Mouse (Mus musculus): Measurements from ENCODE around the gene Nxph3. TPM values are rescaled to one million over a fixed set of nuclear protein-coding genes. Genes with fewer than 3 reads are reported as not detected.

Nxph3 gene
- total RNA-seq (2014; rRNA removed) (35.7 and 45.8 TPM in 2 replicates), polyA plus RNA-seq (2015; fragmentation: Nextera tagmentation; extraction: Ambion mirVana) (9.5 and 12.9 TPM in 2 replicates)

DNA sequence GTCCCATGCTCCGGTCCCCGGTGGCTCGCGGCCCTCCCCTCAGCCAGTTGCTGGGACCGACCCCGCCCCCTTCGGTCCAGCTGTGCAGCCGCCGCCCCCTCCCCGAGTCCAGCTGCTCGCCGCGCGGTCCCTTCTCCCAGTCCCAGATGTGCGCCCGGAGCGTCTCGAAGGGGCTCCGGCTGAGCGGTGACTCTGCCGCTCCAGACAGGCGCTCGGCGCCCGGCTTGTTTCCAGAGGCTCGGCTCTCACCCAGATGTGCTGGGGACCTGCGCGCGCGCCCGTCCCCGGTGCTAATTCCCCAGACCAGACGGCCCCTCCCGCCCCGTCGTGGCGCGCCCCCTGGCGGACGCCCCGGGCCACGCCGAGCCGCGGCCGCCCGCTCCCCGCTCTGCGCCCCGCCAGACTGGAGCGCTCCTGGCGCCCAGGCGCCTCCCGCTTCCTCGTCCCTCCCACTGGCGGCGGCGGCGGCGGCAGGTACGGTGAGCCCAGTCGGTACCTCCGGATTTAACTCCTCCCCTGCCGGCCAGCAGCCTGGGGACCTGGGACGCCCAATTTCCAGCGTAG lies at the start of gene Nxph3:
Nxph3 (minus strand) TSS at position 273 of the 564 bp plus-strand sequence.
- TF ChIP-seq CTCF (IDR thresholded peaks at IDR 0.05; ENCODE audit: low read depth), result peak; percentile 41
- Histone ChIP-seq H3K27ac (ENCODE audit: low read depth, low read length) (peak within 1 kb of the TSS; percentile 45), H3K9ac (peak within 1 kb of the TSS; percentile 62), H3K27me3 (ENCODE audit: insufficient read depth, low read length) (peaks cover 20% of the 10 kb centered on the region), H3K9me3 (ENCODE audit: low read length) (no peaks in the 10 kb centered on the region), H3K4me3 (ENCODE audit: low read depth, low read length) (peak within 1 kb of the TSS; percentile 49), H3K36me3 (ENCODE audit: insufficient read depth) (no peaks in the 10 kb centered on the region), H3K4me1 (ENCODE audit: insufficient read depth) (peaks cover 5% of the 10 kb centered on the region; the same call in 1 of the 2 replicates), H3K4me2 (ENCODE audit: low read depth) (peak within 1 kb of the TSS; percentile 91)
- DNase-seq (peak; percentile 62), ATAC-seq (peak; percentile 53)
- 1% methylated on average over 62 of the region's 66 CpGs for WGBS

DNA sequence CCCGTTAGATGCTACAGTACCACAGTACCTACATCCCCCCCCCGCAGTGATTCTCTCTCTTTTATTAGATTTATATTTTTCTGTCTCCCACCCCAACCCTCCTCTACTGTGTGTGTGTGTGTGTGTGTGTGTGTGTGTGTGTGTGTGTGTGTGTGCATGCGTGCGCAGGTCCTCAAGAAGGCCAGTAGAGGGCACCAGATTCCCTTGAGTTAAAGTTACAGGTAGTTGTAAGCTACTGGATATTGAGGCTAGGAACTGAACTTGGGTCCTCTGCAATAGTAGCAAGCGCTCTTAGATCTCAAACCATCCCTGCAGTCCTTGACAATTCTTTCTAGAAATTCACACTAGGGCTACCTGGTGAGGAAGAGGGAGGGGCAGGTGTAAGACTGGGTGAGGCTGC lies 49.5 kb upstream of the Nxph3 start:
- H3K27ac ChIP-seq (ENCODE audit: low read depth, low read length), result no peak overlapping the region
- H3K27me3 ChIP-seq (ENCODE audit: insufficient read depth, low read length), result no peaks in the 10 kb centered on the region
- TF ChIP-seq CTCF (IDR thresholded peaks at IDR 0.05; ENCODE audit: low read depth), result no peak
- no peaks in the 10 kb centered on the region for H3K9me3 ChIP-seq (ENCODE audit: low read length)
- no peaks in the 10 kb centered on the region for H3K4me1 ChIP-seq (ENCODE audit: insufficient read depth)
- H3K9ac ChIP-seq, result no peak overlapping the region
- ATAC-seq (no peak), DNase-seq (no peak)
- no peaks in the 10 kb centered on the region for H3K36me3 ChIP-seq (ENCODE audit: insufficient read depth)
- WGBS, result 100% methylated on average over 5 of the region's 5 CpGs
- H3K4me2 ChIP-seq (ENCODE audit: low read depth), result no peak overlapping the region
- no peak overlapping the region for H3K4me3 ChIP-seq (ENCODE audit: low read depth, low read length)

DNA sequence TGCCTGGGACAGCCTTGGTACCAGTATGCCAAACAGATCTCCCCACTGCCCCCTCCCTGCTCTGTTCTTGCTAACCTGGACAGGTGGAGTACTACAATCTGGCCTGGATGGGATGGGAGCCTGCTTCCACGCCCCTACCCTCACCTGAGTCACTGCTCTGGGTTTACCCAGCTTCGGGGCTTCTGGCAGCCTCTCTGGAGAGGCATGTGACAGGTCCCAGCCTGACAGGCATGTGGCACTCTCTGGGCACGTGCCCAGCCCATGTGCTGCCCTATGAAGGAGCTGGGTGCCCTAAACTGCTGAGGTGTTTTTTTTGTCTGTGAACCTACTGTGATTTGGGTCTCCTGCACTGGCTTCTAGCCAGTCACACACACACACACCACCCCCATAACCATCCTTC lies 46.4 kb upstream of the Nxph3 start:
- WGBS, result 51% methylated on average over 3 of the region's 3 CpGs
- no peak overlapping the region for H3K4me3 ChIP-seq (ENCODE audit: low read depth, low read length)
- no peaks in the 10 kb centered on the region for H3K36me3 ChIP-seq (ENCODE audit: insufficient read depth)
- DNase-seq (no peak), ATAC-seq (no peak)
- no peaks in the 10 kb centered on the region for H3K27me3 ChIP-seq (ENCODE audit: insufficient read depth, low read length)
- H3K4me2 ChIP-seq (ENCODE audit: low read depth), result no peak overlapping the region
- no peak overlapping the region for H3K27ac ChIP-seq (ENCODE audit: low read depth, low read length)
- no peak overlapping the region for H3K9ac ChIP-seq
- no peaks in the 10 kb centered on the region for H3K9me3 ChIP-seq (ENCODE audit: low read length)
- H3K4me1 ChIP-seq (ENCODE audit: insufficient read depth), result no peaks in the 10 kb centered on the region
- TF ChIP-seq CTCF (IDR thresholded peaks at IDR 0.05; ENCODE audit: low read depth), result no peak

DNA sequence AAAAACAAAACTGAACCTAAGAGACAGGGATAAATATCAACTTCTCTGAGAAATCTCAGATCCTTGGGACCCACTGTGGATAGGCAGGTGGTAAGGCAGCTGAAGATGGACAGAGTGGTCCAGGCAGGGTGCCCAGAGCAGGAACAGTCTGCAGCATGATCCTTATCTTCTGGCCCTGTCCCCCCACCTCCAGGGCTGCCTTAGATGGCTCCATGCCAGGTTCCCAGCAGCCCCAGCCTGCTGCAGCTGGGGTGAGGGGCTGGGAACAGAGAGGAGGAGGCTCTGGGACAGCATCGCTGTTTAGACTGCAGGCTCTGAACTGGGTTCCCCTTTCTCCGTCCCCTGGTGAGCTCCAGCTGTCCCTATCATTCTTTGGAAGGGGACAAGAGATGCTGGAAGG lies 45.4 kb upstream of the Nxph3 start:
- no peaks in the 10 kb centered on the region for H3K27me3 ChIP-seq (ENCODE audit: insufficient read depth, low read length)
- H3K9ac ChIP-seq, result no peak overlapping the region
- ATAC-seq (no peak), DNase-seq (no peak)
- H3K9me3 ChIP-seq (ENCODE audit: low read length), result no peaks in the 10 kb centered on the region
- no peak overlapping the region for H3K27ac ChIP-seq (ENCODE audit: low read depth, low read length)
- 50% methylated on average over 2 of the region's 2 CpGs for WGBS
- no peak for TF ChIP-seq CTCF (IDR thresholded peaks at IDR 0.05; ENCODE audit: low read depth)
- H3K4me1 ChIP-seq (ENCODE audit: insufficient read depth), result no peaks in the 10 kb centered on the region
- no peak overlapping the region for H3K4me3 ChIP-seq (ENCODE audit: low read depth, low read length)
- no peaks in the 10 kb centered on the region for H3K36me3 ChIP-seq (ENCODE audit: insufficient read depth)
- no peak overlapping the region for H3K4me2 ChIP-seq (ENCODE audit: low read depth)

DNA sequence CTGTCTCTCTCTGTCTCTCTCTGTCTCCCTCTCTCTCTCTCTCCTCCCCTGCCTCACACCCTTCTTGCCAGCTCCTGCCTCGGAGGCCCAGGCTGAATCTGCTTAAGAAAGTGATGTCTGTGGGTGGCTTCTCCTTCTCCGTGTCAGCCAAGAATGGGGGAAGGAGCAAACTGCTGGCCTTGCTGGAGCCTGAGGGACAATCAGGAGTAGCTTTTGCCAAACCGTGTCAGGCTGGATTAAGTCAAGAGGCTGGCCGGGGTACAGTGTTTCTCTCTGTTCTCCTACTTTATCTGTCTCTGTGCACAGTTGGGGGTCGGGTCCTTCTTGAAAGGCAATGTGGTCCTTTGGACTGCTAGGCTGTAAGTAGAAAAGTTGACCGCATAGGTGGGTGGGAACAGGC lies 43.3 kb upstream of the Nxph3 start:
- Histone ChIP-seq H3K36me3 (ENCODE audit: insufficient read depth) (no peaks in the 10 kb centered on the region), H3K4me3 (ENCODE audit: low read depth, low read length) (no peak overlapping the region), H3K9me3 (ENCODE audit: low read length) (no peaks in the 10 kb centered on the region), H3K4me1 (ENCODE audit: insufficient read depth) (no peaks in the 10 kb centered on the region), H3K27ac (ENCODE audit: low read depth, low read length) (no peak overlapping the region), H3K27me3 (ENCODE audit: insufficient read depth, low read length) (no peaks in the 10 kb centered on the region), H3K4me2 (ENCODE audit: low read depth) (no peak overlapping the region), H3K9ac (no peak overlapping the region)
- no peak for TF ChIP-seq CTCF (IDR thresholded peaks at IDR 0.05; ENCODE audit: low read depth)
- no peak for DNase-seq
- ATAC-seq, result no peak
- WGBS, result 22% methylated on average over 6 of the region's 6 CpGs

DNA sequence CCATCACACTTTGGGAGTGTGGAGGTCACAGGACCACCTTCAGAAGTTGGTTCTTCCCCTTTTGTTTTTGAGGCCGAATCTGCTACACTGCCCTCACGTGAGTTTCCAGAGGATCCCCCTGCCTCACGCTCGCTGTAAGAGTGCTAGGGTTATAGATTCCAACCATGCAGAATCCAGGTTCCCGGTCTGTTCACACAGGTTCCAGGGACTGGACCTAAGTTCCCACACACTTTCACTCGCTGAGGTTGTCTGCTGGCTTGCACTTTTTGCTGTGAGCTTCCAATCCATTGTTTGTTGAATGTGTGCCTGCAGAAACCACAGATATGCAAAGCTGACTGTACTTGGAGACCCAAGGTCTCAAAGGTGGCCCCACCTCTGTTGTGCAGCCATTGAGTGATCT lies 42.7 kb upstream of the Nxph3 start:
- Histone ChIP-seq H3K4me1 (ENCODE audit: insufficient read depth) (no peaks in the 10 kb centered on the region), H3K4me2 (ENCODE audit: low read depth) (no peak overlapping the region), H3K27ac (ENCODE audit: low read depth, low read length) (no peak overlapping the region), H3K27me3 (ENCODE audit: insufficient read depth, low read length) (no peaks in the 10 kb centered on the region), H3K9me3 (ENCODE audit: low read length) (no peaks in the 10 kb centered on the region), H3K36me3 (ENCODE audit: insufficient read depth) (no peaks in the 10 kb centered on the region), H3K9ac (no peak overlapping the region), H3K4me3 (ENCODE audit: low read depth, low read length) (no peak overlapping the region)
- ATAC-seq (no peak), DNase-seq (no peak)
- TF ChIP-seq CTCF (IDR thresholded peaks at IDR 0.05; ENCODE audit: low read depth), result no peak
- WGBS, result 80% methylated on average over 6 of the region's 6 CpGs

DNA sequence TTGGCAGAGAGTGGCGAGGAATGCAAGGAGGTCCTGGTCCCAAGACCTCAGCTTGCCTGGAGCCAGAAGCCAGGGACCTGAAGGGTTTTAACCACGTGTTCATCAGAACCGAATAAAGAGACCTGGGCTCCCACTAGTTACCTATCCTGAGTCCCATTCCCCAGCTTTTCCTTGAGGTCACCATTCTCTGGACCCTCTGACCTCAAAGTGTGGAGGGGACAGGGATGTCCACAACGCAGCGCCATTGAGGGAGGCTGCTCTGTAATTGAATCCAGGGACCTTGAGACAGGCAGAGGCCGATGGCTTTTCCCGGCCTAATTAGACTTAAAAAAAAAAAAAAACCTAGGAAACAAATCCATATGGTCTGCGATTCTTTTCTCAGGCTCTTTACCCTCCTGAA lies 40.9 kb upstream of the Nxph3 start:
- Histone ChIP-seq H3K36me3 (ENCODE audit: insufficient read depth) (no peaks in the 10 kb centered on the region), H3K9me3 (ENCODE audit: low read length) (no peaks in the 10 kb centered on the region), H3K4me2 (ENCODE audit: low read depth) (no peak overlapping the region), H3K4me3 (ENCODE audit: low read depth, low read length) (no peak overlapping the region), H3K4me1 (ENCODE audit: insufficient read depth) (no peaks in the 10 kb centered on the region), H3K27me3 (ENCODE audit: insufficient read depth, low read length) (no peaks in the 10 kb centered on the region), H3K27ac (ENCODE audit: low read depth, low read length) (no peak overlapping the region), H3K9ac (no peak overlapping the region)
- TF ChIP-seq CTCF (IDR thresholded peaks at IDR 0.05; ENCODE audit: low read depth), result no peak
- ATAC-seq (no peak), DNase-seq (no peak)
- WGBS, result 62% methylated on average over 8 of the region's 8 CpGs

Data from forebrain, postnatal 0 days (tissue).